Mouse (Mus musculus): ENCODE data around the gene Adk.

DNA sequence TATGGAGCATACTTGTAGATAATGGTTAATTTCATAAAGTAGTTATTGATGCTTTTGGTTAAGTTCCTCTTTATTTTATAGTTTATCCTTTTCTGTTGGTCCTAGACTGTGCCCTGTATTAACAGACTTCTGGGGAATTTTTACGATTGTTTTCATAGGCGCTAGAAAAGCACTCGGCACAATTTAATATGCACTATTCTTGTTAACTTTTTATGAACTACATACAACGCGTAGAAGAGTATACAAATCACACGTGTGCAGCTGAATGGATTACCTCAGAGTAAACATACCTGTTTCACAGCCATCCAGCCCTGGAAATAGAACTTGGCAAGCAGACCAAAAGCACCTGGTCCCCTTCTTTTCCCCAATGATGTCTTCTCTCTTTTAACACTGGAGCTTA lies 99.7 kb downstream of the Adk start:
- TF ChIP-seq ZNF384 (IDR thresholded peaks at IDR 0.05; ENCODE audit: low read depth, low read length) (no peak), ZC3H11A (IDR thresholded peaks at IDR 0.05; ENCODE audit: borderline replicate concordance, low read depth, low read length) (no peak), CHD2 (IDR thresholded peaks at IDR 0.05; ENCODE audit: low read depth, low read length) (no peak), HCFC1 (IDR thresholded peaks at IDR 0.05; ENCODE audit: borderline replicate concordance, insufficient read depth, low read length) (no peak)
